8 mouse cellular contexts compared by ENCODE assay signal in the genomic region with DNA sequence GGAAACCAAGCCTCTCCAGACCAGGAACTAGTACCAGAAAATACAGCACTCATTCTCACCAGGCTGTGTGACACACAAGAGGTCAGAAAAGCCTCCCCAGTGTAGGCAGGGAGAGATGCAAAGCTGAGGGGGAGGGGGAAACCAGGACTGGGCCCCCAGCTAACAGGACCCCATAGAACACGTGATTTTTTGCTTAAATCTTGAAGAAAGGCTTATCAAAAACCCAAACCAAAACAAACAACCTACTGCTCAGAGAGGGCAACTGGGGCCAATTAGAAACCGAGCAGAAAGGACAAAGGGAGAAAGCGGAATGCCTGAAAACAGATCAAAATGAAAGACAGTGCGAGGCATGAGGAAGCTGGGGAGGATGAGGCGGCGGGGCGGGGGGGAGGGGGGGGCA. TPM values are rescaled to one million over a fixed set of nuclear protein-coding genes. Genes with fewer than 3 reads are reported as not detected.
DNase-seq lines count a peak whose midpoint lies in the region; ATAC-seq and TF ChIP-seq lines count a peak whose summit lies in the region.

No protein-coding gene starts in this region.

- TF ChIP-seq CTCF in layer of hippocampus, adult 2 months (conservative IDR thresholded peaks at IDR 0.05): no peak

- 2% methylated on average over 7 of the region's 7 CpGs for WGBS in neural tube, embryonic 12.5 days

- peak overlapping the region; percentile 82 for H3K9ac ChIP-seq in neural tube, embryonic 12.5 days

- H3K27ac ChIP-seq in layer of hippocampus, adult 2 months: peak overlapping the region; percentile 94
- H3K27ac ChIP-seq in neural tube, embryonic 12.5 days: peak overlapping the region; percentile 21; the same call in 1 of the 2 replicates

- ATAC-seq in neural tube, embryonic 12.5 days (ENCODE audit: low FRiP score, low read depth): peak; percentile 38; the same call in 1 of the 2 replicates
- ATAC-seq in megakaryocyte progenitor cell, adult 5-6 weeks (replicated peaks; ENCODE audit: poor library complexity): no peak

- H3K27me3 ChIP-seq in neural tube, embryonic 12.5 days (replicated peaks): no peaks in the 10 kb centered on the region

- H3K4me3 ChIP-seq in layer of hippocampus, adult 2 months: peak overlapping the region; percentile 86
- H3K4me3 ChIP-seq in neural tube, embryonic 12.5 days: peak overlapping the region; percentile 68

- no peak for DNase-seq in layer of hippocampus, adult 2 months (ENCODE audit: low spot score in 2 of 2)
- no peak for DNase-seq in layer of hippocampus, postnatal 36 days
- peak; percentile 38 for DNase-seq in embryo, embryonic 9.5 days (ENCODE audit: extremely low spot score)
- peak; percentile 40 for DNase-seq in induced T-regulatory cell, adult 2 months (ENCODE audit: low read depth)
- DNase-seq in layer of hippocampus, adult 11-12 months (ENCODE audit: low spot score): no peak
- no peak for DNase-seq in adrenal gland, postnatal 36 days

- peaks cover 62% of the 10 kb centered on the region for H3K36me3 ChIP-seq in neural tube, embryonic 12.5 days

- H3K9me3 ChIP-seq in neural tube, embryonic 12.5 days: no peaks in the 10 kb centered on the region

- peaks cover 34% of the 10 kb centered on the region for H3K4me1 ChIP-seq in neural tube, embryonic 12.5 days

- H3K4me2 ChIP-seq in neural tube, embryonic 12.5 days (replicated peaks): peak overlapping the region; percentile 81

RNA-seq across cellular contexts. Expression of gene Cdh24, which starts 11.6 kb away (rescaled TPM):
- total RNA-seq in layer of hippocampus, adult 2 months (2021): 10 to 100 TPM; 22.5 to 27.5 TPM
- 10 to 100 TPM; 23.6 to 24.5 TPM for total RNA-seq in layer of hippocampus, postnatal 36 days (2021)
- 9.5 and 10.0 TPM in 2 replicates for polyA plus RNA-seq in neural tube, embryonic 12.5 days (2016; fragmentation: Nextera tagmentation; extraction: Ambion mirVana)
- total RNA-seq in adrenal gland, postnatal 36 days (2021): 1 to 10 TPM in 1 of 2 experiments, under 1 TPM in 1; 0.95 to 1.4 TPM
- total RNA-seq in megakaryocyte progenitor cell, adult 5-6 weeks (2015): 0.39 and 0.62 TPM in 2 replicates
- 0.71 and 0.92 TPM in 2 replicates for total RNA-seq in megakaryocyte progenitor cell, adult 5-6 weeks (2017)

RNA-seq across cellular contexts. Expression of gene Gm17606, which starts 12.0 kb away (rescaled TPM):
- total RNA-seq in layer of hippocampus, adult 2 months (2021): not detected
- not detected for total RNA-seq in layer of hippocampus, postnatal 36 days (2021)
- polyA plus RNA-seq in neural tube, embryonic 12.5 days (2016; fragmentation: Nextera tagmentation; extraction: Ambion mirVana): not detected in 2 replicates
- not detected for total RNA-seq in adrenal gland, postnatal 36 days (2021)
- not detected in 2 replicates for total RNA-seq in megakaryocyte progenitor cell, adult 5-6 weeks (2015)
- total RNA-seq in megakaryocyte progenitor cell, adult 5-6 weeks (2017): not detected in 2 replicates

RNA-seq across cellular contexts. Expression of gene Psmb11, which starts 31.6 kb away (rescaled TPM):
- total RNA-seq in layer of hippocampus, adult 2 months (2021): under 1 TPM; 0.22 to 0.28 TPM
- total RNA-seq in layer of hippocampus, postnatal 36 days (2021): under 1 TPM; 0.23 to 0.27 TPM
- polyA plus RNA-seq in neural tube, embryonic 12.5 days (2016; fragmentation: Nextera tagmentation; extraction: Ambion mirVana): not detected in 2 replicates
- total RNA-seq in adrenal gland, postnatal 36 days (2021): not detected
- total RNA-seq in megakaryocyte progenitor cell, adult 5-6 weeks (2015): not detected in 2 replicates
- 0.04 TPM in 1 of 2 replicates, not detected in the other for total RNA-seq in megakaryocyte progenitor cell, adult 5-6 weeks (2017)

RNA-seq across cellular contexts. Expression of gene 1700123O20Rik, which starts 33.2 kb away (rescaled TPM):
- total RNA-seq in layer of hippocampus, adult 2 months (2021): 10 to 100 TPM; 20.8 to 22.1 TPM
- total RNA-seq in layer of hippocampus, postnatal 36 days (2021): 10 to 100 TPM; 24.0 to 26.3 TPM
- polyA plus RNA-seq in neural tube, embryonic 12.5 days (2016; fragmentation: Nextera tagmentation; extraction: Ambion mirVana): 92.0 and 93.3 TPM in 2 replicates
- 10 to 100 TPM; 40.6 to 42.1 TPM for total RNA-seq in adrenal gland, postnatal 36 days (2021)
- total RNA-seq in megakaryocyte progenitor cell, adult 5-6 weeks (2015): 75.7 and 80.2 TPM in 2 replicates
- total RNA-seq in megakaryocyte progenitor cell, adult 5-6 weeks (2017): 47.3 and 52.3 TPM in 2 replicates

RNA-seq across cellular contexts. Expression of gene Acin1, which starts 33.9 kb away (rescaled TPM):
- total RNA-seq in layer of hippocampus, adult 2 months (2021): 100 to 1,000 TPM; 223 to 242 TPM
- total RNA-seq in layer of hippocampus, postnatal 36 days (2021): 100 to 1,000 TPM; 210 to 242 TPM
- polyA plus RNA-seq in neural tube, embryonic 12.5 days (2016; fragmentation: Nextera tagmentation; extraction: Ambion mirVana): 140 and 167 TPM in 2 replicates
- total RNA-seq in adrenal gland, postnatal 36 days (2021): 100 to 1,000 TPM; 140 to 178 TPM
- 170 and 177 TPM in 2 replicates for total RNA-seq in megakaryocyte progenitor cell, adult 5-6 weeks (2015)
- total RNA-seq in megakaryocyte progenitor cell, adult 5-6 weeks (2017): 223 and 235 TPM in 2 replicates

Comparison
In these comparisons a context has a peak if more than half of its experiments do, and no peak if none do; other contexts are left out.
1. DNase-seq: peak in embryo, embryonic 9.5 days (single experiment) and induced T-regulatory cell, adult 2 months (single experiment); none in layer of hippocampus, adult 2 months (0 of 2), layer of hippocampus, postnatal 36 days (0 of 2), layer of hippocampus, adult 11-12 months (single experiment) and adrenal gland, postnatal 36 days (0 of 2).
2. RNA of gene Cdh24, which starts 11.6 kb away (total RNA-seq): 22.5 to 27.5 TPM in layer of hippocampus, adult 2 months and 23.6 to 24.5 TPM in layer of hippocampus, postnatal 36 days; 0.95 to 1.4 TPM in adrenal gland, postnatal 36 days and 0.39 to 0.92 TPM in megakaryocyte progenitor cell, adult 5-6 weeks; every median in the first group is over 4 times any median in the second.